Mouse (Mus musculus) olfactory bulb, adult 2 months (tissue): ENCODE data around the gene Tmem269.

Source experiments
- CTCF ChIP-seq: fragments of 200-500 bp; IDR thresholded peaks from 2 replicates; pipeline ENCODE4 v1.5.1; 2012; ENCODE audit warnings: low read depth, mild to moderate bottlenecking, low read length, moderate library complexity; ENCODE audit not compliant: insufficient read depth
- POLR2A ChIP-seq: fragments of 200-500 bp; IDR thresholded peaks from 2 replicates; pipeline ENCODE4 v1.6.1; 2012; ENCODE audit warnings: mild to moderate bottlenecking, low read depth, low read length, moderate library complexity; ENCODE audit not compliant: insufficient read depth

- TF ChIP-seq CTCF = no peak
- no peak for TF ChIP-seq POLR2A
Measured at GRCm38 (mm10) chr4:119245556-119245955, 27.5 kb upstream of the Tmem269 start.
